Mouse (Mus musculus) hindbrain, embryonic 13.5 days (tissue): ENCODE results near the gene Ptprn2. TPM values are rescaled to one million over a fixed set of nuclear protein-coding genes. Genes with fewer than 3 reads are reported as not detected.

ENCODE experiments used
- ATAC-seq: fragments of 200-750 bp; cut with Nextera tagmentation; 2 replicates; pipeline ENCODE4 v1.8.0; 2017; ENCODE audit warnings: moderate TSS enrichment; ENCODE audit not compliant: low FRiP score
- H3K27ac ChIP-seq: fragments of 300-500 bp; sonication (generic); 2 replicates; pipeline ENCODE4 v1.5.1; 2015; ENCODE audit warnings: inconsistent platforms, mild to moderate bottlenecking, moderate library complexity
- H3K27me3 ChIP-seq: fragments of 300-500 bp; sonication (generic); 2 replicates; pipeline ENCODE4 v1.6.1; 2015; ENCODE audit warnings: mild to moderate bottlenecking, inconsistent platforms
- H3K36me3 ChIP-seq: fragments of 300-500 bp; sonication (generic); 2 replicates; pipeline ENCODE4 v1.6.1; 2015; ENCODE audit warnings: mild to moderate bottlenecking, inconsistent platforms
- H3K4me1 ChIP-seq: fragments of 300-500 bp; sonication (generic); replicated peaks from 2 replicates; pipeline ENCODE4 v1.6.1; 2015; ENCODE audit warnings: inconsistent platforms
- H3K4me2 ChIP-seq: fragments of 300-500 bp; sonication (generic); 2 replicates; pipeline ENCODE4 v1.6.1; 2015; ENCODE audit warnings: inconsistent platforms, mild to moderate bottlenecking, moderate library complexity
- H3K4me3 ChIP-seq: fragments of 300-500 bp; sonication (generic); 2 replicates; pipeline ENCODE4 v1.5.1; 2015; ENCODE audit warnings: mild to moderate bottlenecking, inconsistent platforms
- H3K9ac ChIP-seq: fragments of 300-500 bp; sonication (generic); 2 replicates; pipeline ENCODE4 v1.6.1; 2015; ENCODE audit warnings: mild to moderate bottlenecking, inconsistent platforms
- H3K9me3 ChIP-seq: fragments of 300-500 bp; sonication (generic); 2 replicates; pipeline ENCODE4 v1.6.1; 2016; ENCODE audit warnings: inconsistent platforms
- WGBS: fragments of 180-500 bp; shearing (Covaris S2); methylation state at CpG from one replicate; pipeline ENCODE4 v1.1.7; 2015; 5-methylcytosine and 5-hydroxymethylcytosine counted together
- polyA plus RNA-seq: library from polyadenylated mRNA; unstranded; fragments of >200 nt; fragmentation: Nextera tagmentation; extraction: Ambion mirVana; gene quantifications from 2 replicates; pipeline ENCODE4 v1.2.1, GENCODE M21; 2015

The Ptprn2 gene
- polyA plus RNA-seq, 1 experiment from 2014 or later: 10.3 TPM

GRCm38 (mm10) chr12:117152366-117153165, 667.0 kb downstream of the Ptprn2 start:
- no peak for ATAC-seq
- Histone ChIP-seq H3K9ac (peak overlapping the region; percentile 92; the same call in 1 of the 2 replicates), H3K27ac (peak overlapping the region; percentile 92), H3K4me3 (peak overlapping the region; percentile 70; the same call in 1 of the 2 replicates), H3K9me3 (no peaks in the 10 kb centered on the region), H3K27me3 (peaks cover 61% of the 10 kb centered on the region), H3K36me3 (no peaks in the 10 kb centered on the region), H3K4me2 (peak overlapping the region; percentile 83), H3K4me1 (peaks cover 66% of the 10 kb centered on the region)
- 4% methylated on average over 28 of the region's 28 CpGs for WGBS

- Histone ChIP-seq H3K4me2 (peak overlapping the region; percentile 83), H3K9ac (peak overlapping the region; percentile 92), H3K27ac (peak overlapping the region; percentile 92), H3K27me3 (peaks cover 61% of the 10 kb centered on the region), H3K4me3 (peak overlapping the region; percentile 70), H3K4me1 (peaks cover 72% of the 10 kb centered on the region), H3K36me3 (no peaks in the 10 kb centered on the region), H3K9me3 (no peaks in the 10 kb centered on the region)
- 1% methylated on average over 8 of the region's 8 CpGs for WGBS
- ATAC-seq: 0 out of 2 replicates have a peak, but pooled peaks have one; percentile 4
These were observed 667.6 kb downstream of the Ptprn2 start for GRCm38 (mm10) chr12:117153166-117153480.

DNA sequence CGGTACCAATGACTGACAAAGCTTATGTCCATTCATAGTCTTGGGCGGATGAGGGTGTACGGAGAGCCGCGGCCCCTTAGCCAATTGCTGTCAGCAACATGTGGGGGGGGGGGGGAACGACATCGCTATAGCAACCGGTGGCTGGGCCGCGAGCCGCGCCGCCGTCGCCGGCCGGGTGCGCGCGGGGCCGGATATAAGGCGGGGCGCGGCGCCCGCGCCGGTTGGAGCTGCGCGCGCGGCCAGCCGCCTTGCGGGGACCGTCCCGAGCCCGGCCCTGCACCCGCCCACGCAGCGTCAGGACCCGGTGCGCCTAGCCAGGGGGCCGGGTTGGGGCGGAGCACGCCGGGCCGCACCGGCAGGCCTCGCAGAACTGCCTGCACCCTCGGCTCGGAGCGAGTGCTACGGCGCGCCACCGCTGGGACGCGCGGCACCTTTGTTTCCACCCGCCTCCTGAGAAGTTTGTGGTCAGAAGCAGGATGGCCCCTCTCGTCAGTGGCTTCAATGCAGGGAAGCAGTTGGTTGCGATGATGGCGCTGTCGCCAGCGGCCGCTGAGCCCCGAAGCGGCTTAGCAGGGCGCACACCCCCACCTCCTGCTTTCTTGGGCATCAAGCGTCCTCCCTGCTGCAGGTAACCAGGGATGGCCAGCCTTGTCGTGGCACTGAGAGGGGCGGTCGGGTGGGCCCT, 668.3 kb downstream of the Ptprn2 start:
- H3K4me3 ChIP-seq: peak overlapping the region; percentile 70
- peak overlapping the region; percentile 92 for H3K9ac ChIP-seq
- H3K4me2 ChIP-seq: peak overlapping the region; percentile 83
- H3K27me3 ChIP-seq: peaks cover 61% of the 10 kb centered on the region
- peak overlapping the region; percentile 92 for H3K27ac ChIP-seq
- ATAC-seq: peak; percentile 67
- no peaks in the 10 kb centered on the region for H3K36me3 ChIP-seq
- H3K4me1 ChIP-seq: peaks cover 79% of the 10 kb centered on the region
- under 1% methylated on average over 52 of the region's 73 CpGs for WGBS
- no peaks in the 10 kb centered on the region for H3K9me3 ChIP-seq

DNA sequence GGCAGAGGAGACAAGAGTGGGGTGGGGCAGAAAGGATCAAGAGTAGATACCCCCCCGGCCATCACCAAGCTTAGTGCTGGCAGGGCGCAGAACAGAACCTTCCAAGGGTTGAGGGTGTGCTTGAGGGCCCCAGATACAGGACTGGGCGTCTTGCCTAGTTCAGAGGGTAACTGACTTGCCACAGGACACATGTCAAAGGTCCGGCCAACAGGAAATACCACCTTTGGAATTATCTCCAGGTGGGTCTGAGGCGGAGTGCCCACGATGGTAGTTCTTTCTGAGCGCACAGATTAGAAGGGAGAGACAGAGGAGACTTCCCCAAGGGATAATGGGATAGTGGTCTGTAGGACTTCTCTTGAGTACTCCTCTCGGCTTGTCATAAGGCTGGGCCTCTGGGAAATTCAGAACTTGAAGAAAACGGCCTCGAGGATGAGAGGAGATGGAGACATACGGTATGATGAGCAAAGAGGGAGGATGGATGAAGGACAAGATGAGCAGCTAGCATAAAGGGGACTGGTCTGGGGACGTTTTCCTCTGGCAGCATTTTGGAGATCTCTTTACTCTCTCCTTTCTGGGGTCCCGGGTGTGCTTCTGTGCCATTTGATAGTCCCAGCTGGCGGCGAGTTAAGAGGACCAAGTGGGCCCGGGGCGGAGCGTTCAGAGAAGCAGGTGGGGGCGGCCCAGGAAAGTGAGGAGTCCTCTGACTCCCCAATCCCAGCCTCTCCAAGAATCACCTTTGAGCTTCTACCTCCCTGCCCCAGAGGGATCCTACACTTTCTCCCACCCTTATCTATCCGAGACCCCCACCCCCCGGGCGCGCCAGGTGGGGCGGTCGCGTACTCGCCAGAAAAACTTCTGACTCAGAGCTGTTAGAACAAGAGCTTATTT, 669.1 kb downstream of the Ptprn2 start:
- no peak; the same call in 1 of the 2 replicates for ATAC-seq
- under 1% methylated on average over 25 of the region's 27 CpGs for WGBS

GRCm38 (mm10) chr12:117155307-117156220, 670.0 kb downstream of the Ptprn2 start:
- Histone ChIP-seq H3K4me1 (peaks cover 91% of the 10 kb centered on the region), H3K27ac (peak overlapping the region; percentile 92), H3K9ac (peak overlapping the region; percentile 92), H3K4me2 (peak overlapping the region; percentile 83), H3K4me3 (peak overlapping the region; percentile 70), H3K36me3 (no peaks in the 10 kb centered on the region), H3K9me3 (no peaks in the 10 kb centered on the region), H3K27me3 (peaks cover 54% of the 10 kb centered on the region)
- 2% methylated on average over 33 of the region's 33 CpGs for WGBS
- ATAC-seq: no peak

More for the DNA sequence above, 669.1 kb downstream of the Ptprn2 start:
- Histone ChIP-seq H3K4me1 (peaks cover 84% of the 10 kb centered on the region), H3K27me3 (peaks cover 61% of the 10 kb centered on the region), H3K9ac (peak overlapping the region; percentile 92), H3K4me3 (peak overlapping the region; percentile 70), H3K4me2 (peak overlapping the region; percentile 83), H3K27ac (peak overlapping the region; percentile 92), H3K36me3 (no peaks in the 10 kb centered on the region), H3K9me3 (no peaks in the 10 kb centered on the region)

- H3K36me3 ChIP-seq: no peaks in the 10 kb centered on the region
- ATAC-seq: no peak
- H3K4me3 ChIP-seq: peak overlapping the region; percentile 70
- H3K4me2 ChIP-seq: peak overlapping the region; percentile 83
- peaks cover 91% of the 10 kb centered on the region for H3K4me1 ChIP-seq
- 15% methylated on average over 5 of the region's 5 CpGs for WGBS
- peak overlapping the region; percentile 92 for H3K27ac ChIP-seq
- H3K9ac ChIP-seq: peak overlapping the region; percentile 92
- no peaks in the 10 kb centered on the region for H3K9me3 ChIP-seq
- H3K27me3 ChIP-seq: peaks cover 49% of the 10 kb centered on the region
These were observed 670.7 kb downstream of the Ptprn2 start for GRCm38 (mm10) chr12:117156256-117156655.

GRCm38 (mm10) chr12:117156786-117157185, 671.3 kb downstream of the Ptprn2 start:
- H3K9ac ChIP-seq: peak overlapping the region; percentile 67

GRCm38 (mm10) chr12:117157249-117157648, 671.7 kb downstream of the Ptprn2 start:
- peak overlapping the region; percentile 69 for H3K9ac ChIP-seq
- 29% methylated on average over 2 of the region's 2 CpGs for WGBS
- peaks cover 90% of the 10 kb centered on the region for H3K4me1 ChIP-seq
- H3K9me3 ChIP-seq: no peaks in the 10 kb centered on the region
- no peak for ATAC-seq
- peaks cover 8% of the 10 kb centered on the region for H3K36me3 ChIP-seq
- H3K4me2 ChIP-seq: peak overlapping the region; percentile 83
- H3K4me3 ChIP-seq: peak overlapping the region; percentile 70
- peaks cover 43% of the 10 kb centered on the region for H3K27me3 ChIP-seq
- 0 out of 2 replicates have a peak overlapping the region, but pooled peaks have one; percentile 13 for H3K27ac ChIP-seq

More at GRCm38 (mm10) chr12:117156786-117157185, 671.3 kb downstream of the Ptprn2 start:
- Histone ChIP-seq H3K27ac (no peak overlapping the region), H3K36me3 (peaks cover 4% of the 10 kb centered on the region), H3K9me3 (no peaks in the 10 kb centered on the region), H3K27me3 (peaks cover 48% of the 10 kb centered on the region), H3K4me2 (peak overlapping the region; percentile 83), H3K4me3 (peak overlapping the region; percentile 70), H3K4me1 (peaks cover 91% of the 10 kb centered on the region)
- no peak for ATAC-seq
- WGBS: 22% methylated on average over 3 of the region's 3 CpGs

- Histone ChIP-seq H3K4me2 (peak overlapping the region; percentile 83), H3K27me3 (peaks cover 37% of the 10 kb centered on the region), H3K9ac (peak overlapping the region; percentile 69), H3K36me3 (peaks cover 9% of the 10 kb centered on the region), H3K9me3 (no peaks in the 10 kb centered on the region), H3K27ac (0 out of 2 replicates have a peak overlapping the region, but pooled peaks have one; percentile 13), H3K4me3 (peak overlapping the region; percentile 70), H3K4me1 (peaks cover 88% of the 10 kb centered on the region)
- no peak for ATAC-seq
- whole genome bisulfite sequencing: 21% methylated on average over 9 of the region's 9 CpGs
These were observed 672.3 kb downstream of the Ptprn2 start for GRCm38 (mm10) chr12:117157660-117158386.

DNA sequence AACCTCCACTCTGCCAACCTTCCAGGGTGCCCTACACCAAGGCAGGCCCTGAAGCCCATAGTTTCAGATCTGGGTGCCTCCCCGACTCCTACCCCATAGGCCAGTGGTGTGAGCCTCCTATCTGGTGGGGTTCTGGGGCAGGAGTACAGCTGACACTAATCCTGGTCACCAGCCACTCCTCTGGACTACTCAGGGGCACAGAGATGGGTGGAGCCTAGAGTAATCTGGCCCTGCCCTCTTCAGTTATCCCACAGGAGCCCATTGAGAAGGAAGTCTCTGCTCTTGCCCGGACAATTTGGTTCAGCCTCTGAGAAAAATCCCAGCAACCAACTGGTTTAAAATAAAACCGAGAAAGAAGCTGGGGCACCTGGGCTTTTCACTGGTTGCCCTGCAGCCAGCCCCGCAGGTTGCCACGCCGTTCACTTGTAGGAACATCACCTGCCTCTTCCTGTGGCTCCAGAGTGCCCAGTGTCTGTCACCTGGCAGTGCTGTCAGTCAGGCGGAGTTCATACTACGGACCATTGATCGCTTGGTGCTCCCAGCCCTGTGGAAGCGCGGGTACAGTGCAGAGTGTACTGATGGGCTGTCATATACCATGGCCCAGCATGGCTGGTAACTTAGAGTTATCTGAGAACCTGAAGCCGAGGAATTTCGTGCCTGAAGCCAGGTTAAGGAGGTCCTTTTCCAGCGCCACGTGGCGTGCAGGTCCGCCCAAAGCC, 673.6 kb downstream of the Ptprn2 start:
- H3K4me1 ChIP-seq: peaks cover 85% of the 10 kb centered on the region
- ATAC-seq: peak; percentile 34; the same call in 1 of the 2 replicates
- H3K27me3 ChIP-seq: peaks cover 25% of the 10 kb centered on the region
- peak overlapping the region; percentile 35 for H3K4me3 ChIP-seq
- H3K9me3 ChIP-seq: no peaks in the 10 kb centered on the region
- 16% methylated on average over 17 of the region's 17 CpGs for WGBS
- peaks cover 9% of the 10 kb centered on the region for H3K36me3 ChIP-seq
- H3K9ac ChIP-seq: peak overlapping the region; percentile 70
- peak overlapping the region; percentile 90 for H3K27ac ChIP-seq
- H3K4me2 ChIP-seq: peak overlapping the region; percentile 83
